Mouse (Mus musculus) hindbrain, embryonic 14.5 days (tissue): ENCODE data around the gene Aatf. TPM values are rescaled to one million over a fixed set of nuclear protein-coding genes. Genes with fewer than 3 reads are reported as not detected.

Experiments used
- ATAC-seq: fragments of 200-750 bp; cut with Nextera tagmentation; 2 replicates; pipeline ENCODE4 v1.8.0; 2017; ENCODE audit warnings: moderate number of reproducible peaks, mild to moderate bottlenecking, moderate TSS enrichment, moderate library complexity; ENCODE audit not compliant: low FRiP score
- DNase-seq: peaks from one replicate; pipeline ENCODE4 v3.0.0-alpha.2; 2015; ENCODE audit warnings: low spot score
- H3K27ac ChIP-seq: fragments of 300-500 bp; sonication (generic); 2 replicates; pipeline ENCODE4 v1.5.1; 2014; ENCODE audit warnings: mild to moderate bottlenecking, moderate library complexity
- H3K27me3 ChIP-seq: fragments of 300-500 bp; sonication (generic); 2 replicates; pipeline ENCODE4 v1.6.1; 2014; ENCODE audit warnings: mild to moderate bottlenecking, low read length, mixed read lengths; ENCODE audit not compliant: control insufficient read depth, insufficient read depth
- H3K36me3 ChIP-seq: fragments of 300-500 bp; sonication (generic); replicated peaks from 2 replicates; pipeline ENCODE4 v1.6.1; 2014; ENCODE audit not compliant: control insufficient read depth, insufficient read depth
- H3K4me1 ChIP-seq: fragments of 300-500 bp; sonication (generic); replicated peaks from 2 replicates; pipeline ENCODE4 v1.6.1; 2014; ENCODE audit warnings: antibody characterized with exemption, low read length, mixed read lengths; ENCODE audit not compliant: control insufficient read depth, insufficient read depth
- H3K4me2 ChIP-seq: fragments of 300-500 bp; sonication (generic); replicated peaks from 2 replicates; pipeline ENCODE4 v1.6.1; 2014; ENCODE audit warnings: mild to moderate bottlenecking, moderate library complexity
- H3K4me3 ChIP-seq: fragments of 300-500 bp; sonication (generic); replicated peaks from 2 replicates; pipeline ENCODE4 v1.5.1; 2014; ENCODE audit warnings: mild to moderate bottlenecking, low read length
- H3K9ac ChIP-seq: fragments of 300-500 bp; sonication (generic); 2 replicates; pipeline ENCODE4 v1.6.1; 2014
- H3K9me3 ChIP-seq: fragments of 300-500 bp; sonication (generic); 2 replicates; pipeline ENCODE4 v1.6.1; 2016; ENCODE audit warnings: low read length; ENCODE audit not compliant: control insufficient read depth
- WGBS: fragments of 180-500 bp; shearing (Covaris S2); extraction: QIAGEN DNeasy Blood & Tissue Kit; methylation state at CpG from one replicate; pipeline ENCODE4 v1.1.7; 2014; 5-methylcytosine and 5-hydroxymethylcytosine counted together
- polyA plus RNA-seq: library from polyadenylated mRNA; unstranded; fragments of >200 nt; fragmentation: Nextera tagmentation; extraction: Ambion mirVana; gene quantifications from 2 replicates; pipeline ENCODE4 v1.2.1, GENCODE M21; 2014

Aatf gene
- polyA plus RNA-seq, 1 experiment from 2014 or later, result 45.3 TPM

DNA sequence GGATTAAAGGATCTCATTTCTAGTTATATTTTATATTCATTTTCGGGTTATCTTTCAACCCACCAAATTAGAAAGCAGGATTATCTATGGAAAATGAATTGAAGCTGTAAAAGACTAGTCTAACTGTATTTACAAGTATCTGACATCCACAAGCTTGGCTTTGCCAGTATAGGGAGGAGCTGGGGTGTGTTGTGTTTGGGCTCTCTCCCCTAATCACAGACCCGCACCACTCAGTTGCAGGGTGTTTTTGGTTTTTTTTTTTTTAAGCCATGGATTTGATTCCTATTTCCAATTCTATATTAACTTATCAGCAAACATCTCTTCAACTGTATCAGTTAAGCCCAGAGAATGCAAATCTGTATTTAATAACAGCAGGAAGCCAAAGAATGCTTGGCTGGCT, 4.1 kb upstream of the Aatf start:
- DNase-seq (peak; percentile 28), ATAC-seq (no peak)
- H3K9me3 ChIP-seq, result no peaks in the 10 kb centered on the region
- H3K9ac ChIP-seq, result peak overlapping the region; percentile 79
- H3K27me3 ChIP-seq, result peaks cover 77% of the 10 kb centered on the region
- peaks cover 12% of the 10 kb centered on the region for H3K4me1 ChIP-seq
- peak overlapping the region; percentile 93 for H3K27ac ChIP-seq
- WGBS, result 12% methylated on average over 2 of the region's 2 CpGs
- peak overlapping the region; percentile 70 for H3K4me2 ChIP-seq
- H3K36me3 ChIP-seq, result peaks cover 22% of the 10 kb centered on the region
- H3K4me3 ChIP-seq, result peak overlapping the region; percentile 31

DNA sequence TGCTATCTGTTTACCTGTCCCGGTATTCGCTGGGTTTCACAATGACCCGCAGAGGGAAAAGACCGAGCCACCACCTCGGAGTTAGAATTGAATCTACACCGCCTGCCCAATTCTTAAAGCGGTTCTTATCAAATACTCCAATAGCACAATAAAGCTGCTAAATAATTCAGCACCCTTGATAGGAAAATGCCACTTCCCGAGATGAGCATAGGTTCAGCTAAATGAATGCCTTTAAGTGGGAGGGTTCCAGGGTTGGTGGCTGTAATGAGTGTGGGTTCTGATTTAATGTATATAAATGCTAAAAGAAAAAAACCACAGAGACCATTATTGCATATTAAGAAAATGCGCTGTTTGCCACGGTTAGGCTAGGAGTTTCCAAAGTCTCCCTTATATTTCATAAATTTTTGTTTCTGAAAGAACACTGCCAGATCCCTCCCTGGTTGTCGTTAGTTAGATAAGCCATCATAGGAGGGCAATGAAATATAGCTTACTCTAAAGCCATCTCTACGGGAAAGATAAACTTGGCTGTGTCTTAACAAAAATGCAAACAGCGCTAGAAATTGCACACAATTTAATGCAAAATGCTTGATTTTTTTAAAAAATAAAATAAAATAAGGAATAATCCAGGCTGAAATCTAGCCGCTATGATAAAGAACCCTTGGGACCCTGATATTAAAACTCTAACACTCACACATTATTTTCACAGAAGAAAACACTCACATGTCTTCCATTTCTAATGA, 3.3 kb upstream of the Aatf start:
- ATAC-seq, result no peak
- Histone ChIP-seq H3K36me3 (peaks cover 20% of the 10 kb centered on the region), H3K9me3 (no peaks in the 10 kb centered on the region), H3K4me1 (peaks cover 18% of the 10 kb centered on the region), H3K27me3 (peaks cover 70% of the 10 kb centered on the region), H3K27ac (peak overlapping the region; percentile 93), H3K9ac (peak overlapping the region; percentile 79), H3K4me3 (peak overlapping the region; percentile 31), H3K4me2 (peak overlapping the region; percentile 70)
- 8% methylated on average over 14 of the region's 14 CpGs for WGBS
- no peak for DNase-seq

DNA sequence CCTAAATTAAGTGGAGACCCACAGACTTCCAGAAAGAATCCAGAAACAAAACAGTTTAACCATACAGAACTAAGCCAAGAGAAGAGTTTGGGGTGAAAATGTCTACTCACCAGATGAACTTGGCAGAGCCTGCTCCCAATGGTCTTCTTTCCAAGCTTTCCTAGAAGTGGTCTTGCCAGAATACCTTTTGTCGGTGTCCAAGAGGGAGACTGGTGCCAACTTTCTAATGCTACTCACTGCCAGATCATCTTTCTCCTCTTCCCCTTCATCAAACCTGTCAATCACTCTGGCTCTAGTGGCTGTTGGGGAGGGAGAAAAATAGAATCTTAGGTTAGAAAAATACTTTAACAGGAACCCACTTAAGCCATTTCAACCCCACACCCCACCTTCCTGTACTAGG, 1.3 kb downstream of the Aatf start:
- WGBS, result 74% methylated on average over 1 of the region's 1 CpGs
- H3K36me3 ChIP-seq, result peaks cover 27% of the 10 kb centered on the region
- H3K9me3 ChIP-seq, result no peaks in the 10 kb centered on the region
- H3K27me3 ChIP-seq, result peaks cover 28% of the 10 kb centered on the region
- no peak overlapping the region for H3K9ac ChIP-seq
- ATAC-seq (no peak), DNase-seq (no peak)
- peaks cover 18% of the 10 kb centered on the region for H3K4me1 ChIP-seq
- H3K27ac ChIP-seq, result no peak overlapping the region
- H3K4me3 ChIP-seq, result peak overlapping the region; percentile 69; the same call in 1 of the 2 replicates
- peak overlapping the region; percentile 70 for H3K4me2 ChIP-seq

DNA sequence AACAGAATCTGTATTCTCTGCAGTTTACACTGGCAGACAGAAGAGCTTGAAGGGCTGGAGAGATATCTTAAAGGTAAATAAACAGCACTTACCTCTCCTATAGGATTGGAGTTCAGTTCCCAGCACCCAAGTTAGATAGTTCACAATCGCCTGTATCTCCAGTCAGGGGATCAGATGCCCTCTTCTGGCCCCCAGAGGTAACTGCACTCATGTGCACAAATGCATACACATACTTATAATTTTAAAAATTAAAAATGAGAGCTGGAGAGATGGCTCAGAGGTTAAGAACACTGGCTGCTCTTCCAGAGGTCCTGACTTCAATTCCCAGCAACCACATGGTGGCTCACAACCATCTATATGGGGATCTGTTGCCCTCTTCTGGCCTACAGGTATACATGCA, 9.0 kb downstream of the Aatf start:
- Histone ChIP-seq H3K27me3 (no peaks in the 10 kb centered on the region), H3K4me3 (no peak overlapping the region), H3K36me3 (peaks cover 54% of the 10 kb centered on the region), H3K4me1 (no peaks in the 10 kb centered on the region), H3K4me2 (no peak overlapping the region), H3K27ac (no peak overlapping the region), H3K9me3 (no peaks in the 10 kb centered on the region; the same call in 1 of the 2 replicates), H3K9ac (no peak overlapping the region)
- 93% methylated on average over 1 of the region's 1 CpGs for WGBS
- DNase-seq (no peak), ATAC-seq (no peak)

DNA sequence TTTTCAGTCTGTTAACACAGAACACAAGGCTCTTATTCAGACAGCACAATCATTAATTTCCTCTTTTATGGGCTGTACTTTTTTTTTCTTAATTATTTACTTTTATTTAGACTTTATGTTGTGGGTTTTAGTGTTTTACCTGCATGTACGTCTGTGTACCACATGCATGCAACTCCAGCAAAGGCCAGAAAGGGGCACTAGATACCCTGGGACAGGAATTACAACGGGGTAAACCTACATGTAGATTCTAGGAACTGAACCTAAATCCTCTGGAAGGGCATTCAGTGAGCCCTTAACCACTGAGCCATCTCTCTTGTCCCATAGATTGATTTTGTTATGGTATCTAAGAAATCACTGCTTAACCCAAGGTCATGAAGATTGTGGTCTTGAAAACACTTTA, 15.4 kb downstream of the Aatf start:
- Histone ChIP-seq H3K36me3 (peaks cover 29% of the 10 kb centered on the region), H3K9me3 (no peaks in the 10 kb centered on the region), H3K9ac (no peak overlapping the region), H3K27ac (no peak overlapping the region), H3K27me3 (no peaks in the 10 kb centered on the region), H3K4me2 (no peak overlapping the region), H3K4me1 (peaks cover 12% of the 10 kb centered on the region), H3K4me3 (no peak overlapping the region)
- ATAC-seq (no peak), DNase-seq (peak; percentile 31)
- WGBS, result 72% methylated on average over 2 of the region's 2 CpGs

DNA sequence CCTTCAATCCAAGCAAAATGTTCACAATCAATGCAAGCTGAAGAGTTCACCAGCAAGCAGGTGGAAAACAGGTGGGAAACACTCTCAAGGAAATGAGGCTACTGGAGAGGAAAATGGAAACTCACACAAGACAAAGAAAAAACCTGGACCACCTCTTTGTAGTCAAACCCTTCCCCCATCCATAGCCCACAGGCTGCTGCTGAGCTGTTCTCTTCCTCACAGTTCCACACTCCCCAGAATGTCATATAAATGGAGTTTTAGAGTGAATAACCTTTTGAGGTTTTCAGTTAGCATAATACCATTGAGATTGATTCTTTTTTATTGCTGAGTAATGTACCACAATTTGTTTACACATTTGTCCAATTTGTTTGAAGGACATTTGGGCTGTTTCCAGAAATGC, 16.4 kb downstream of the Aatf start:
- H3K36me3 ChIP-seq, result peaks cover 26% of the 10 kb centered on the region
- H3K4me3 ChIP-seq, result no peak overlapping the region
- H3K27ac ChIP-seq, result peak overlapping the region; percentile 58
- H3K27me3 ChIP-seq, result no peaks in the 10 kb centered on the region
- no peak overlapping the region for H3K4me2 ChIP-seq
- peak overlapping the region; percentile 12; the same call in 1 of the 2 replicates for H3K9ac ChIP-seq
- peaks cover 12% of the 10 kb centered on the region for H3K4me1 ChIP-seq
- no peaks in the 10 kb centered on the region for H3K9me3 ChIP-seq
- ATAC-seq (no peak), DNase-seq (no peak)

DNA sequence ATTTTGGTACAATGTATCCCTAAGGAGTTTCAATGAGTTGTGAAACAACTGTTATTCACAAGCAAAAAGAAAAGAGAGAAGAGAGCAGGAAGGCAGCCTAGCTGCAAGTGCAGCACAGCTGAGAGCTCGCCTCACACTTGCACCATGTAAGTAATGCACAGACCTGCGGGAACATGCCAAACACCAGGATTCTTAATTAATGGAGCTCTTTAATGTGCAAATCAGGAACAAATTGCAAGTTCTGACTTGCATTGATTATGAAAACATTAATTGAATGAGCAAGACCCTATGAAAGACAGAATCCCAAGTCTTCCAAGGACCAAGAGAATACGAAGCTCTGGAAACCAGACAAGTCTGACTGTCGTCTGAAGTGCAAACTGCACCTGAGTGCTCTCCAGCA, 17.5 kb downstream of the Aatf start:
- Histone ChIP-seq H3K9me3 (no peaks in the 10 kb centered on the region), H3K4me3 (no peak overlapping the region), H3K4me1 (peaks cover 12% of the 10 kb centered on the region), H3K27ac (peak overlapping the region; percentile 60), H3K27me3 (no peaks in the 10 kb centered on the region), H3K4me2 (no peak overlapping the region), H3K36me3 (peaks cover 31% of the 10 kb centered on the region), H3K9ac (peak overlapping the region; percentile 21; the same call in 1 of the 2 replicates)
- ATAC-seq, result no peak
- WGBS, result 34% methylated on average over 4 of the region's 4 CpGs
- peak; percentile 35 for DNase-seq

DNA sequence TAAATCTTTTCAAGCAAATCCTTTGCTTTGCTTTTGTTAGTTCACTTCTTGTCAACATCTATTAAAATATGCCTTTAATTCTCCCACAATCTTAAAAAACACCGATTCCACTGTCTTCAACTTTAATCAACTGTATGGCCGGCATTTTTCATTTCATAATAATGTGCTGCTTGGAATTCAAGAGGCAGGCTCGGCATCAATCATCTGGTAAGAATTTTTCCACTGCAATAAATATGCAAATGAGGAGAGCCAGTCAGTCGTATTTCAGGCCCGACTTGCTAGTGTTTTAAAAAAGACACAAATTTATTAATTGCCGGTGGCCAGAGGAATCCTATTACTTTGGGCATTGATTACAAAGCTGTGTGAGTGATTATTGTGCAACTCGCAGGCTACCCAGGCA, 31.7 kb downstream of the Aatf start:
- Histone ChIP-seq H3K9me3 (no peaks in the 10 kb centered on the region), H3K27me3 (no peaks in the 10 kb centered on the region), H3K27ac (peak overlapping the region; percentile 78), H3K4me1 (peaks cover 19% of the 10 kb centered on the region), H3K4me3 (no peak overlapping the region), H3K9ac (no peak overlapping the region), H3K4me2 (no peak overlapping the region), H3K36me3 (no peaks in the 10 kb centered on the region)
- WGBS, result 20% methylated on average over 7 of the region's 7 CpGs
- no peak for ATAC-seq
- DNase-seq, result peak; percentile 53

DNA sequence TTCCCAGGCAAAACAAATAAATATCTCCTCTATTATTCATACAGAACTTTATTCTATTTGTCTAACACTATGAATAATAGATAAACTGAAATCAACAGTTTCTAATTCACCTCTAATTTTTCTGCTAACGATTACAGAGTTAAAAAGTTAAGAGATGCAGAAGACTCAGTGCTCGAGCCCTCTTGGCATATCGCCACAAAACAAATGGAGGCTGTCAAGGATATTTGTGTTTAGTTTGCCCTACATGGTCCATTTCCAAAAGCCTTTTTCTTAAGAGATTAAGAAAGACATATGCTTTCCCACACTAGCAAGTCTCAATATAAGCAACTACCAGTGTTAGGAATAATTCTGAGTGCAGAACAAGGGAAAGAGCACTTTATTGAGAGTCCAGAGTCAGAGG, 32.9 kb downstream of the Aatf start:
- ATAC-seq, result no peak
- Histone ChIP-seq H3K36me3 (no peaks in the 10 kb centered on the region), H3K27me3 (no peaks in the 10 kb centered on the region), H3K9ac (no peak overlapping the region), H3K4me3 (no peak overlapping the region), H3K4me1 (peaks cover 19% of the 10 kb centered on the region), H3K4me2 (no peak overlapping the region), H3K27ac (peak overlapping the region; percentile 2; the same call in 1 of the 2 replicates), H3K9me3 (no peaks in the 10 kb centered on the region)
- DNase-seq, result peak; percentile 43
- 51% methylated on average over 3 of the region's 3 CpGs for WGBS
